Mouse (Mus musculus) right cerebral cortex, postnatal 4 days (tissue): Measurements from ENCODE around the gene Rgs6.

ENCODE experiments used
- DNase-seq: peaks from one replicate; pipeline ENCODE4 v3.0.0-alpha.2; 2022

Rgs6 gene

GRCm38 (mm10) chr12:82768726-82769125, 180.6 kb downstream of the Rgs6 start:
- DNase-seq = no peak

- no peak for DNase-seq
Measured at GRCm38 (mm10) chr12:82772215-82772614, 184.1 kb downstream of the Rgs6 start.

- DNase-seq = no peak
Measured at GRCm38 (mm10) chr12:82774576-82774975, 186.5 kb downstream of the Rgs6 start.

- DNase-seq = no peak
Measured at GRCm38 (mm10) chr12:82776686-82777085, 188.6 kb downstream of the Rgs6 start.

GRCm38 (mm10) chr12:82780936-82781335, 192.8 kb downstream of the Rgs6 start:
- no peak for DNase-seq

- no peak for DNase-seq
Measured at GRCm38 (mm10) chr12:82781414-82781813, 193.3 kb downstream of the Rgs6 start.

GRCm38 (mm10) chr12:82792122-82792521, 204.0 kb downstream of the Rgs6 start:
- no peak for DNase-seq

GRCm38 (mm10) chr12:82799892-82800291, 211.8 kb downstream of the Rgs6 start:
- no peak for DNase-seq

- DNase-seq = no peak
Measured at GRCm38 (mm10) chr12:82801736-82802135, 213.6 kb downstream of the Rgs6 start.

GRCm38 (mm10) chr12:82802711-82803110, 214.6 kb downstream of the Rgs6 start:
- DNase-seq = no peak

GRCm38 (mm10) chr12:82805167-82805566, 217.1 kb downstream of the Rgs6 start:
- no peak for DNase-seq

GRCm38 (mm10) chr12:82810631-82811030, 222.5 kb downstream of the Rgs6 start:
- DNase-seq = no peak

GRCm38 (mm10) chr12:82815982-82816381, 227.9 kb downstream of the Rgs6 start:
- no peak for DNase-seq

- DNase-seq = peak; percentile 11
Measured at GRCm38 (mm10) chr12:82819328-82819727, 231.2 kb downstream of the Rgs6 start.

- no peak for DNase-seq
Measured at GRCm38 (mm10) chr12:82819991-82820390, 231.9 kb downstream of the Rgs6 start.

- DNase-seq = no peak
Measured at GRCm38 (mm10) chr12:82822821-82823620, 234.9 kb downstream of the Rgs6 start.

GRCm38 (mm10) chr12:82830333-82830732, 242.2 kb downstream of the Rgs6 start:
- DNase-seq = no peak

- no peak for DNase-seq
Measured at GRCm38 (mm10) chr12:82838544-82838943, 250.5 kb downstream of the Rgs6 start.

GRCm38 (mm10) chr12:82841566-82841965, 253.5 kb downstream of the Rgs6 start:
- DNase-seq = no peak

GRCm38 (mm10) chr12:82848304-82848872, 260.3 kb downstream of the Rgs6 start:
- no peak for DNase-seq

GRCm38 (mm10) chr12:82854902-82855301, 266.8 kb downstream of the Rgs6 start:
- DNase-seq = no peak

- no peak for DNase-seq
Measured at GRCm38 (mm10) chr12:82855333-82856107, 267.4 kb downstream of the Rgs6 start.

GRCm38 (mm10) chr12:82865686-82866085, 277.6 kb downstream of the Rgs6 start:
- DNase-seq = no peak

- DNase-seq = no peak
Measured at GRCm38 (mm10) chr12:82880711-82881110, 292.6 kb downstream of the Rgs6 start.
